Mouse (Mus musculus) lung, postnatal 4 days (tissue): ENCODE measurements around the gene Arpc2.

Experiments used
- DNase-seq, 2 experiments: peaks; one replicate each; pipeline ENCODE4 v3.0.0; 2021

Gene Arpc2

DNA sequence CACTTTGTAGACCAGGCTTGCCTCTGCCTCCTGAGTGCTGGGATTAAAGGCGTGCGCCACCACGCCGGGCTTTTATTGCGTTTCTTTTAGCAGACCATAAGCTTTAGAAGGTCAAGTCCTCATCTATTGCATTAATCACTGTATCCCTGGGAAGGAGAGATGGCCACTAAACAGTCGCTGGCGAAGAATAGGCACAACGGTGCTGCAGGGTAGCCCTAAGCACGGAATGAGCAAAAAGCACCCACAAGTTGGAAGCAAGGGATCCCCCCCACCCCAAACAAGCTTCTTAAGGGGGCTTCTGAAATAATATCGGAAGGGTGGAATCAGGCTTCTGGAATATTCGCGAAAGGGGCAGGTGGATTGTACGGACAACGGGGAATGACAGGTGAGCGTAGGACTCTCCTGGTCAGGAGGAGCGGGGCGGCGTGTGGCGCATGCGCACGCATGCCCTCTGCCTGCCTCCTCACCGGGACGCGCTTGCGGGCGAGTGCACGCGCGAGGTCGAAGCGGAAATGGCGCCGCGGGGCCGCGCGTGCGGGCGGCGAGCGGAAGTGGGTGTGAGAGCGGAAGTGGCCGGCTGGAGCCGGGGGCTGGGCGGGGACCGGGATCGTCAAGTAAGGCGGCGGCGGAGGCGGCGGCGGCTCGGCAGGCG lies at the start of gene Arpc2:
Arpc2 (plus strand) TSS at position 147 of the 652 bp plus-strand sequence.
- peak; percentile 98 to 99 for DNase-seq

DNA sequence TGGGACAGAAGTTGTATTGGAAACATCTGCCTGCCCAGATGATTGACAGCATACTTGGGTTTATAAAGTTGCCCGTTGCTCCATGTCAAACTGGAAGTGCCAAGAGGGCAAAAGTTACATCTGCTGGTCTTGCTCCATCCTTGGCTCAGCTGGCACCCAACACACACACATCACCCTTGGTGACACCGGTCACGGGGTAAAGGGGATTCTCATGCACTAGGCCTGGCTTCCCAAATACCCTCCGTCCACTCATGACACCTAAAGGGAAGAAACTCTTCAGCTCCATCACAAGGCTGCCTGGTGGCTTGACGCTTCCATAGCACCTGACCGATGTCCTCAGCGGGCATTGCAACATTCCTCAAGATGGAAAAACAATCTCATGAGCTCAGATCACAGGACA lies 45.4 kb upstream of the Arpc2 start:
- DNase-seq, result peak; percentile 30 to 42

DNA sequence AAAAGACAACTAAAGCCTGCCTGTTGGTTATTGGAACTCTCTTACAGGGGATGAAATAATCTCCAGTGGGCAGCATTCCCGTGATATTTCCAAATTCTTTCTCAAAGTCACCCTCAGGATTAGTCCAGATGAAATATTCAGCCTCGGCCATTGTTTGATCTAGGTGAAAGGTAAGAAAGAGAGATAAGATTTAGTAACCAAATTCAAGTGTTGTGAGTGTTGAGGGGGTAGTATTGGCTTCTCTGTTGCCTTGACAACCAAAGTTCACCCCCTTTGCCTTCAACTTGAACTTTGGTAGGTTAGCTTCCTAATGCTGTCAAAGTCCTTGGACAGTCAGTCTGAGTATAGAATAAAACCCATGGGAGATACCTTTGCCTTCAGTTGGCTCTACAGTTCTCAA lies 43.2 kb upstream of the Arpc2 start:
- DNase-seq, result no peak

DNA sequence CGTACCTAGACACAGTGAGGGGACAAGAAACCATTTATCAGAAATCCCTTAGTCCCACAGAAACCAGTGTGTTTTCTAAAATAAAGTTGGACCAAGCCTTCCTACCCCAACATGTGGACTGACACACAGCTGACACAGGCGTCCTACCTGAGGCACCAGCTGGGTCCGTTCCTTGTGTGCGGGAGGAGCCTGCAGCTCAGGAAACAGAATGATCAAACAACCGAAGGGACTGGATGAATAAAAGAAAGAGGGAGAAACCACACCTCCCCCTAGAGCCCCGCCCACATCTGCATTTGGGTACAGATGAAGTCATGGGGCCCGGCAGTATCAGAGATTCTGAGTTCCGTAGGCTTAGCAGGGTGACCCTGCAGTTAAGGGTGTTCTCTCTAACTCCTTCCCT lies 41.4 kb upstream of the Arpc2 start, which contains the start of gene Cxcr1:
Cxcr1 (minus strand) TSS at position 187 of the 400 bp plus-strand sequence.
- no peak for DNase-seq

DNA sequence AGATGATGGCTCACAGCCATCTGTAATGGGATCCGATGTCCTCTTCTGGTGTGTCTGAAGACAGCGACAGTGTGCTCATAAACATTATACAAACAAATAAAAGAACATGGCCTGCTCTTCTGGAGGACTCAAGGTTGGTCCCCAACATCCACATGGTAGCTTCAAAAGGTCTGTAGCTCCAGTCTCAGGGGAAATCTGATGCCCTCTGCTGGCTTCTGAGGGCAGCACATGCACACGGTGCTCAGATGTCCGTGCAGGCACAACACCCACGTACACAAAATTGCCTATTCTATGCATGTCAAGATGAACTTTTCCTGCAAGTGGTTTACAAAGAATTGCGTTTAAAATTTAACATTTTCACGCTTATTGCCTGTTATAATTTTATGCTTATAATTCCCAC lies 39.9 kb upstream of the Arpc2 start:
- DNase-seq, result peak in 1 of 2 experiments; percentile 49

DNA sequence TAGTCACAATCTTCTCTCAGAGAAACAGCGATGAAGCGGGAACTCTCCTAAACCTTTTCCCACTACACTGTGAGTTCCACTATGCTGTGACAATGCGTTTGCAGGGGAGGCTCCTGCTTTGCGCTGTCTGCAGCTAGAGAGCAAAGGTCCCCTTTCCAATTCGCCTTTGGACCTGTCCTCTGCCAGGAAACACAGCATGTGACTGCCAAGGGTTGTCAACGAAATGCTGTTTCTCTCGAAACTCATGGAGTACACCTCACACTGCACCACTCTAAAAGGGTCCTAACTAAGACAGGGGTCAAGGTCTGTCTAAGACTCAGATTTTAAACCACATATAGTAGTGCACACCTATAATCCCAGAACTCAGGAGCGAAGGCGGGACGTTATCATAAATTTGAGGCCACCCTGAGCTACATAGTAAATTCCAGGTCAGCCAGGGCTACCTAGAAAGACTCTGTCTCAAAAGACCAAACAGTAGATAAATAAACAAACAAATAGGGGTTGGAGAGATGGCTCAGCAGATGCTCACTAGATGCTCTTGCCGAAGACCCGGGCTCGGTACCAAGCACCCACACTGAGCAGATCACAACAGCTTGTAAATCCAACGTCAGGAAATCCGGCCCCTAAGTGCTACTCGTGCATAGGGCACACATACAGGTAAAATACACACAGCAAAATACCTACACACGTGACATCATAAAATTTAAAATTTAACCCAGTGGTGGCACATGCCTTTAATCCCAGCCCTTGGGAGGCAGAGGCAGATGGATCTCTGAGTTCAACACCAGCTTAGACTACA lies 39.1 kb upstream of the Arpc2 start:
- no peak for DNase-seq

DNA sequence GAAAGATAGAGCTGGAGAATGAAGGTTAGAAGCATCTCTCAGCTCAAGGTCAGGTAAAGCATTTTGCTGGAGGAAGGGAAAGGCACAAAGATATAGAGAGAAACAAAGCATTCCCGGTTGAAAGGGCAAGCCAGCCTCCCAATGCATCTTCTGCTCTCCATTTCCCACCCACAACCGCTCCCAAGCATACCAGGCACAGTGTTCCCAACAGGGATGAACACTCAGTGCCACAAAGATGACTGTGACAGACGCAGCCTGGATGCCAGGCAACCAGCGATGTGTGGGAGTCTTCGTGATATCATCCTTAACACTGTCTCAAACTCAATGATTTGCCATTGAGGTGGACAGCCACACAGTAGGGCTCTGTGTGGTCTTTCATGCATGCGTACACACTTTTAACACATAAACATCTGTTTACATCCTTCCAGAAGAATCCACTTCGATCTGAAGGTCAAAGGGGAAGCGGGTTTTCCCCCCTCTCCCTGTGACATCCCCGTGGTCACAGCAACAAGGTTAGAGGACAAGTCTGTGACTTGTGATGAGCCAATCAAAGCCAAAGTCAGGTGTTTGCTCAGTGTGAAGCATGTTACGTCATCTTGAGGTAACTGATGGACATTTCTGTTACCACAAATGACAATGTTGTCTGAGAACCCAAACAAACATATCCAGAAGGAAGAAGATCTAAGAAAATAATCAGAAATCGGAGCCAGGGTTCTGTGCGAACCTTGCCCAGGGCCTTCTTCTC lies 38.0 kb upstream of the Arpc2 start:
- DNase-seq, result no peak

DNA sequence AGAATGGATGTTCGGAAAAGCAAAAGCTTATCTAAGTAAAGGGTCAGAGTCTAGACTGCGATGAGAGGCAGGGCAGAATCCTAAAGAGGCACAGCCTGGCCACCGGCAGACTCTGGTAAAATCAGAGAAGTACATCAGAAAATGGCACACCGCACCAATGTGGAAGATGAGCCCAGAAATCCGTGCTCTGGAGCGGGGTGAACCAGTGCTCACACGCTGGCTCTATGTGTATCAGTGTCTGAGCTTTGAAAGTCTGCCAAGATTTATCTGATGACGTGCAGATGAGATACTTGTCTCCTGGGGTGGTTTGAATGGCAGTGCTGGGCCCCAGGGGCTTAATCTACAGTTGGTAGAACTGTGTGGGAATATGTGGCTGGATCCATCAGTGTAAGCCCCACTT lies 36.8 kb upstream of the Arpc2 start:
- DNase-seq, result no peak

DNA sequence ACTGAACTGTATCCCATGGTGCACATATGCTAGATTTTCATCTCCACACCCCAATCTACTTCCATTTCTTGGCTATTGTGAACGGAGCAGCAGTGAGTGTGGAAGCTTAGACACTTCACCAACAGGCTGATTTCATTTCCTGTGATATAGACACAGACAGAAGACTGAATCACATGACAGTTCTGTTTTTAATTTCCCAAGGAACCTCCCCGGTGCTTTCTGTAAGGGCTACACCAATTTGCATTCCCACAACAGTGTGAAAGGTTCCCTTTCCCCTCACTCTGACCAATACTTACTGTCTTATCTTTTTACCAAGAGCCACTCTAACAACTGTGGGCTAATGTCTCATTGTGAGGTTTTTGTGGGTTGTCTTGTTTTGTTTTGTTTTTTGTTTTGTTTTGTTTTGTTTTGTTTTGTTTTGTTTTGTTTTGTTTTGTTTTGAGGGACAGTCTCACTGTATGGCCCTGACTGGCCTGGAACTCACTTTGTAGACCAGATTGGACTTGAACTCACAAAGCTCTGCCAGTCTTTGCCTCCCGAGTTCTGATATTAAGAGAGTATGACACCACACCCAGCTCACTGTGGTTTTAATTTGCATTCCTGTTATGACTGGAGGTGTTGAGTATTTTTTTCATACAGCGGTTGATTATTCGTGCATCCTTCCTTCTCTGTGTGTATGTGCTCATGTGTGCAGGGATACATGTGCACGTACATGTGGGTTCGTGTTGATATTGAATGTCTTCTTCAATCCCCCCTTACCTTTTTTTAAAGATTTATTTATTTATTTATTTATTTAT lies 34.6 kb upstream of the Arpc2 start:
- no peak for DNase-seq

DNA sequence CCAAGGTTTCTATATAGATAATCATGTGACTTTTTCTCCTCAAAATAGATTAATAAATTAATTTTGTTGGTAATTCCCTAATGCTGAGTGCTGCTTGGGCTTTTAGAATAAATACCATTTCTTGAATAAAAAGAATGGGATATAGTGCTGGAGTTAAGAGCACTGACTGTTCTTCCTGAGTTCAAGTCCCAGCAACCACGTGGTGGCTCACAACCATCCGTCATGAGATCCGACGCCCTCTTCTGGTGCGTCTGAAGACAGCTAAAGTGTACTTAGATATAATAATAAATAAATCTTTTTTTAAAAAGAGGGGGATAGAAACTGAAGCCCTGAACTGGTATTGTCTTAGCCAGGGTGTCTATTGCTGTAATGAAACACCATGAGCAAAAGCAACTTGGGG lies 32.4 kb upstream of the Arpc2 start:
- no peak for DNase-seq

DNA sequence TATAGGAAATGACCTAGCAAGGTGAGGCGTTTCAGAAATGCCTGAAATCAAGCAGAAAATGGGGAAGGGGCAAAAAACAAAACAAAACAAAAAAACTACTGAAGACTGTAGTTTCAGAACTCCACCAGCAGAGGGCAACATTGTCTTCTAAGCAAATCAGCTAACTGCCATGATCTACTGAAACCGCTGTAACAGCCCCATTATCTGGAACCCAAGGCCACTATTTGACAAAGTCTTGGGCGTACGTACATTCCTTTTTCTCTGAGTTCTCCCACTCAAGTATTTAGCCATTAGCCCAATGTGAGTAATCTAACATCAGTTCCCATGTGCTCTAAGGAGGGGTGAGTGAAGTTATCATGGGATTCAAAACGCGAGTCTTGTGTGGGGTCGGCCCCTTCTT lies 30.0 kb upstream of the Arpc2 start:
- peak in 1 of 2 experiments; percentile 45 for DNase-seq

DNA sequence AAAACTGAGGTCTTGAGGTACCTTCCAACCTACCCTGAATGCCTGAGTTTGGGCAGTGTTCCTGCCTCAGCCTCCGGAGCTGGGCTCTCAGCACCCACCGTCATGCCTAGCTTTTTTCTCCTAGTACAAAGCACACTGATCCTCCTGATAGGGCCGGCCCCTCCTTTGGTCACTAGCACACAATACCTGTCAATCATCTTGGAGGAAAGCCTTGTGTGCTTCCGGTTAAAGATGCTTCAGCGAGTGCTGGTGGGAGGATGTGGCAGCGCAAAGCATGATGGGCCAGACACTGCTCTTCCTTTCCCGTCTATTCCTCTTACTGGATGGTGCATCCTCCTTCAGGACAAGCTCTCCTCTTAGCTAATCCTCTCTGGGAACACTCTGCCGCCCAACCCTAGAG lies 29.2 kb upstream of the Arpc2 start:
- DNase-seq, result no peak

DNA sequence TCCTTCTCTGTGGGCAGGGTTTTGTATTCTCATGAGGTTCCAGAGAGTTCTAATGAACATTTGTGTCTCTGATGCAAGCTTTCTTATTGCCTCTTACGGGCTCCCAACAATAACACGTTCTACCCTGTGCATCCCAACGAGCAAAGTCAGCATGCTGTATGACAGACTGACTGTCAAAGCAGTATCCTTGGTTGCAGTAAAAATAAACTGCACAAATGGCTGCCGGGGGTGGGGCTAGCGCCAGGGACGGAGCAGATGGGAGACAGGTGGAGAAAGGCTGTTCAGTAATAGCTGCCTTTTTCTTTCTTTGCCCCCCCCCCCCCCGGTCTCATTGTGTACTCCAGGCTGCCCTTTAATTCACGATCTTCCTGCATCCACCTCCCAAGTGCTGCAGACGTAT lies 28.0 kb upstream of the Arpc2 start:
- peak in 1 of 2 experiments; percentile 50 for DNase-seq

DNA sequence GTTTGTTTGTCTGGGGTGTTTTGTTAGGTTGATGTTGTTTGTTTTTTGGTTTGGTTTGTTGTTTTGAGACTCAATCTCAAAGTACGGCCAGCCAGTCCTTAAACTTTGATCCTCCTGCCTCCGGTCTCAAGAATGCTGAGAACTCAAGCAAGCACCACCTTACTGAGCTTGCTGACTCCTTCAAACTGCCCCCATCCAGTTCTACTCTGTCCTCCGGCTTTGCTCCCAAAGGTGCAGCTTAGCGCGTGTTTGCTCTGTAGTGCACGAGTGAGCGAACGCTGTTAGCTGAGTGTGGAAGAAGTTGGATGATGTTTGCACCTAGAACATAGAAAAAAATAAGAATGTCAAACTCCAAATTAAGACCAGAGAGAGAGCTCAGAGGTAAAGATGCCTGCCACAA lies 26.9 kb upstream of the Arpc2 start:
- DNase-seq, result no peak

DNA sequence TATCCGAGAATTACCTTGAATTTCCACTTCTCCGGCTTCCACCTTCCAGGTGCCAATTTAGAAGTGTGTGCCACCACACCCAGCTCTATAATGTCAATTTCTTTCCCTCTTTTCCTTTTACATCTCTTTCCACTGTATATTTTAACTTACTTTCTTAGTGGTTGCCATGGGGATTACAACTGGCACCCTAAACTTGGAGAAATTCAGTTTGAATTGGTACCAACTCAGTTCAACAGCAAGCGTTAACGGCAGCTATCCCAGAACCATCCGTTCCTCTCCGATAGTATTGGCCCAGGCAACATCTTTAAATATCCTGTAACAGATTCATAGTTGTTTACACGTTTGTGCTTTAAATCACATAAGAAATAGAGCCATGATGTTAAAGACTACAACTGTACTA lies 16.0 kb upstream of the Arpc2 start:
- DNase-seq, result no peak

DNA sequence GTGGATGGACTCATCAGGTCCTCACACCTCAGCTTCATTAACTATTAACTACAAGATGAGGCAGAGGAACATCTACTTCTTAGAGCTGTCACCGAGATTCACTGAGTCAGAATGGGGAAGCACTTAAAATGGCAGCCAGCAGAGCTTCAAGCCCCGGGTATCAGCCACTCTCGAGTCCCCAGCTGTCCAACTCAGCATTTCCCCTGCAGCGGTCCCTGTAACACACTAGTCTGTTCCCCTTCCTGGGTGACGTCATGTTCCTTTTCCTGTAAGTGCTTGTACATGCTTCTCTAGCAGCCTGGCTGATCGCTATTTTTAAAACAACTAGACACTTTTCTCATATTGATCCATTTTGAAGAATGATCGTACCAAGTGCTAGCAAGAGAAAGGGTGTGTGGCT lies 8.6 kb upstream of the Arpc2 start:
- DNase-seq, result peak; percentile 60 to 71

DNA sequence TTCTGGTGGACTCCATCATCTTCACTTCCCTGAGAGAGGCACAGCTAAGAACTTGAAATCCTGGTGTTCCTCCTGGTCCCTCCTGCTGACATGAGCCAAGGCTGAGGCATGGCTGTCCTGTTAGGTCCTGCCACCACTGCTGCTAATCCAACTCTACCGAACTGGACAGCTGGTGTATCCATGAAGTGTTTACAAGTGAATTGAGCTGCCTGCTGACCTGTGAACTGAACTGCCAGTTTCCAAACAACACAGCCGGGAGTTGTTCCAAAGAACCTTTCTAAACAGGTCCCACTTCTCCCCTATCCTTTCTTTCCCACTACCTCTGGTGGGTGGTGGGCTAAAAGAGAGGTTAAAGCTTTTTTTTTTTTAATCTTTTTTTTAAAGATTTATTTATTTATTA lies 5.9 kb upstream of the Arpc2 start:
- DNase-seq, result no peak

DNA sequence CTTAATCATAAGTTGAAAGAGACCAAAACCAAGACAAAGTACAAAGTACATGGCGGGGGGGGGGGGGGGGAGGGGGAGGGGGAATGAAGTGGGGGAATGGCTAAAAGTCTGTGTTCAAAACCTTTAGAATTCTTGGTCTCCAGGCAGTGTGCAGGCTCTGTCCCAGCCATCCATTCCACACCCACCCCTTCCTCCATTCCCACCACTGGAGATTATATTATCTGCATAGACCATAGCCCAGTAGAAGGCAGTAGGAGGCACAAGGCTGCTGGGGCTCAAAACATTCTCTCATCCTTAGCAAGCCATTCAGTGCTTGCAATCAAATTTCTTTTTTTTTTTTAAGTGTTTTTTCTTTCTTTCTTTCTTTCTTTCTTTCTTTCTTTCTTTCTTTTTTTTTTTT lies 4.9 kb upstream of the Arpc2 start:
- DNase-seq, result no peak

DNA sequence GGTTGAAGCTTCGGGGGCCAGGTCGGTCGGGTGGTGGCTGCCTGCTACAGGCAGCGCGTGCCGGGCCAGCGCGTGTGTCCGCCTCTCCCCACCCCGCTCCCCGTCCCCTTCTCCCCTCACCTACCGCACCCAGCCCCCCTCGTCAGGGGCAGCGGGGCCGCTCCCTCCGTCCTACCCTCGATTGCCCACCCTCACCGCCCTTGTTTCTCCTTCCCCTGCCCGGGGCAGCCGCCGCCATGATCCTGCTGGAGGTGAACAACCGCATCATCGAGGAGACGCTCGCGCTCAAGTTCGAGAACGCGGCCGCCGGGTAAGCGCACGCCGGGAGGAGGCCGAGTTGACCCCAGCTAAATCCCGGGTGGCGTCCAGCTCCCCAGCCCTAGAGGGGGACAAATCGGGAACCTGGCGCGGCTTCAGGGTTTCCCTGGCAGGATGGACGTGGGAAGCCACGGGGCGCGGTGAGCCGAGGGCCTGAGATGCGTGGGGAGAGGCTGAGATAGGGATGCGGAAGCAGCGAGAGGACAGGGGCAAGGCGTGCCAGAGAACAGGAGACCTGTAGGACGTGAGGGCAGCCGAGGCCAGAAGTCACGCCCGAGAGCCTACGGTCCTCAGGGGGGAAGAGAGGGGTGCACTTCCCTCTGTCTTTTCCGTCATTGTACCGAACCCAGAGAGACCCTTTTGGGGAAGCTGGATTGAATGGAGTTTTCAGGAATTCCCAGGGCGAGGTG lies 870 bp downstream of the Arpc2 start:
- DNase-seq, result peak; percentile 66 to 71

DNA sequence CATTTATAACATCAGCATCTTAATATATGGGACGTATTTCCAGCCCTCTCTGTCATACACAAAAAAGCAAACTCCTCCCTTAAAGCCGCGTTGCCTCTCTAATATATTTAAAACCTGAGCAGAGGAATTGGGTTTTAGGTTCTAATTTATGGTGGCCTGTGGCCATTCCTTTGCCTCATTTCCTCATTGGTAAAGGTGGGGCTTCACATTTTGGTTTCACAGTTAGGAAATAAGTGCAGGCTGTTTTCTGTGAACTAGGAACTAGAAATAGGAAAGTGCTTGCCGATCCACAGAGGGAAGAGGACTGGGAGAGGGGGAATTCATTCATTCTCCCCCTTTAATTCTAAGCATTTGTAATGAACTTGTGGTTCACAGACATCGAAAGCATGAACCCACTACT lies 1.8 kb downstream of the Arpc2 start:
- DNase-seq, result no peak

DNA sequence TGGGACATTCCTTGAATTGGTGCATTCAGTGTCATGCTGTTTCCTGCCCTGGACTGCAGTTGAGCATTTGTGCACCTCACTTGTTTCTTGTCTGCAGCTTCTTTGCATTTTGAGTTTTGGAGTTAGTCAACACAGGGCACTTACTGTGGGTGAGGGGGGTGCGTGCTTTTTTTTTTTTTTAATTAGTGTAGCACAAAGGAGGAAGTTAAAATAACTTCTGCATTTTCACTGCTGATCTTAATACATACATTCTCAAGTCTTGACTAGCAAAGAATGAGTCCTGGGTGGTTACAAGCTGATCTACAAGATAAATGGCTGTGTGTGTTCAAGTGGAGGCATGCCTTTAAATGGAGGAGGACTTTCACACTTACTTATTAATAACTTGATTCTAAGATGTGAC lies 2.3 kb downstream of the Arpc2 start:
- DNase-seq, result no peak

DNA sequence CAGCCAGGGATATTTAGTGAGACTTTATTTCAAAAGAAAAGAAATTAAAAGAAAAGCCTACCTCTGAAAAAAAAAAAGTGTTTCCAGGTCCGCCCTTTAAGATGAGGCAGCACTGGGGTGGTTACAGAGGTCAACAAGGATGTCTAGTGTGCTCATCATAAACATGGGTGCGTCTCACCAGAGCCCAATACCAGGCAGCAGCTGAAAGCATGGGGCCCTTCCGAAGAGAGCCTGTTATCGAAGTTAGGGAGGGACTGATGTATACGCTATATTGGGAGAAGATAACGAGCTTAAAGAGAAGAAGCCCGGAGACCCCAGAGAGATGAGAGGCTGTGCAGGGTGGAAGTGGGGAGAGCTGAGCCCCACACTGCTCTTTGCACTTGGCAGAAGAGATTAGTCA lies 3.3 kb downstream of the Arpc2 start:
- DNase-seq, result no peak
